Mouse (Mus musculus) lung, adult 18-20 months (tissue): ENCODE results near the gene Hcrt.
A peak's percentile ranks its signal among the peaks of the same experiment; 100 is the strongest.

Experiments
- DNase-seq, 2 experiments: peaks; one replicate each; pipeline ENCODE4 v3.0.0; 2022; ENCODE audit warnings: mixed read lengths in 2 of 2

Hcrt gene

GRCm38 (mm10) chr11:100766726-100767125 is 4.0 kb upstream of the Hcrt start:
- no peak for DNase-seq

GRCm38 (mm10) chr11:100761547-100762045 is 1.1 kb downstream of the Hcrt start:
- peak; percentile 79 to 87 for DNase-seq

GRCm38 (mm10) chr11:100759611-100760233 is 3.0 kb downstream of the Hcrt start, which contains the start of gene Kcnh4:
Gene Kcnh4 (minus strand): TSS chr11:100759942.
- peak; percentile 76 to 85 for DNase-seq

- peak; percentile 38 to 40 for DNase-seq
Observed at GRCm38 (mm10) chr11:100758707-100759610, 3.8 kb downstream of the Hcrt start.

GRCm38 (mm10) chr11:100757566-100757965 is 5.2 kb downstream of the Hcrt start:
- no peak for DNase-seq

- no peak for DNase-seq
Observed at GRCm38 (mm10) chr11:100756476-100756875, 6.3 kb downstream of the Hcrt start.

- no peak for DNase-seq
Observed at GRCm38 (mm10) chr11:100754693-100755057, 8.1 kb downstream of the Hcrt start.

GRCm38 (mm10) chr11:100754021-100754692 is 8.6 kb downstream of the Hcrt start:
- no peak for DNase-seq

- DNase-seq: no peak
Observed at GRCm38 (mm10) chr11:100752294-100752693, 10.4 kb downstream of the Hcrt start.

- no peak for DNase-seq
Observed at GRCm38 (mm10) chr11:100750127-100750526, 12.6 kb downstream of the Hcrt start.

GRCm38 (mm10) chr11:100749469-100749868 is 13.3 kb downstream of the Hcrt start:
- no peak for DNase-seq

- no peak for DNase-seq
Observed at GRCm38 (mm10) chr11:100748620-100749019, 14.1 kb downstream of the Hcrt start.

GRCm38 (mm10) chr11:100747114-100747513 is 15.6 kb downstream of the Hcrt start:
- DNase-seq: no peak

- no peak for DNase-seq
Observed at GRCm38 (mm10) chr11:100746546-100746945, 16.2 kb downstream of the Hcrt start.

GRCm38 (mm10) chr11:100745085-100745484 is 17.6 kb downstream of the Hcrt start:
- no peak for DNase-seq

- DNase-seq: no peak
Observed at GRCm38 (mm10) chr11:100741348-100741747, 21.4 kb downstream of the Hcrt start.

- DNase-seq: no peak
Observed at GRCm38 (mm10) chr11:100738749-100739148, 24.0 kb downstream of the Hcrt start.

GRCm38 (mm10) chr11:100738066-100738604 is 24.6 kb downstream of the Hcrt start, which contains the start of gene Rab5c:
Gene Rab5c (minus strand): TSS chr11:100738215.
- DNase-seq: peak; percentile 100

GRCm38 (mm10) chr11:100737105-100737733 is 25.5 kb downstream of the Hcrt start:
- DNase-seq: no peak

GRCm38 (mm10) chr11:100736746-100737080 is 26.0 kb downstream of the Hcrt start:
- DNase-seq: no peak

- no peak for DNase-seq
Observed at GRCm38 (mm10) chr11:100735954-100736745, 26.6 kb downstream of the Hcrt start.
